Mouse (Mus musculus): ENCODE results near the gene 6030468B19Rik.

Gene 6030468B19Rik

GRCm38 (mm10) chr11:117852875-117853274 lies 55.4 kb downstream of the 6030468B19Rik start:
- in situ Hi-C loops (cut with MboI, MseI): no loop called here

- in situ Hi-C loops (cut with MboI, MseI): no loop called here
Measured at GRCm38 (mm10) chr11:117854241-117854640, 56.8 kb downstream of the 6030468B19Rik start.

GRCm38 (mm10) chr11:117855360-117855759 lies 57.9 kb downstream of the 6030468B19Rik start:
- in situ Hi-C loops (cut with MboI, MseI): no loop called here

GRCm38 (mm10) chr11:117855975-117856374 lies 58.5 kb downstream of the 6030468B19Rik start:
- in situ Hi-C loops (cut with MboI, MseI): no loop called here
